ENCODE assay signal across 8 mouse cellular contexts in the genomic region with DNA sequence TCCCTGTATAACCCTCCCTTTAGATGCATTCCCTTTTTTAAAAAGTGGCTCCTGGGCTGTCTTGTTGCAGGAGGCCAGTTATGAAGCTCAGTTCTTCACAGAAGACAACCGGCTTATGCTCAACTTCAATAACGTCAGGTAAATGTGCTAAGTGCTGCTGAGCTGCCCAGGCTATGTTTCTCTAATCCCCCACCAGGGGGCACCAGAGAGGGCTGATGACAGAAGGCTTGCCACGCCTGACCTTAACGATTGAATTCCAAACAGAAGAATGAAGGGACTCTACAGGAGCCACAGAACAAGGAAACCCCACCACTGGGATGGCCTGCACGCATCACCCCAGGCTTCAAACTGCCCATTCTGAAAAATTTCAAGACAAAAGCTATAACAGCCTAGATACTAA. TPM values are rescaled to one million over a fixed set of nuclear protein-coding genes. Genes with fewer than 3 reads are reported as not detected.
DNase-seq lines count a peak whose midpoint lies in the region; ATAC-seq and TF ChIP-seq lines count a peak whose summit lies in the region.
"Had no signal": no experiment of that assay in that cellular context is flagged by ENCODE, and none has a peak within 500 bp of the region (broad histone marks: within the 10 kb centered on the region; RNA-seq: fewer than 3 reads in every experiment).

No protein-coding gene starts in this region.

- no peak overlapping the region for H3K27ac ChIP-seq in ES-E14 (ENCODE audit: insufficient read depth, low read depth, low read length, poor library complexity, severe bottlenecking)
- no peak overlapping the region for H3K27ac ChIP-seq in forebrain, postnatal 0 days (ENCODE audit: low read depth, low read length)
- H3K27ac ChIP-seq in spleen, adult 2 months (ENCODE audit: insufficient read depth, low read length): no peak overlapping the region

- no peak for TF ChIP-seq POLR2A in spleen, adult 2 months (IDR thresholded peaks at IDR 0.05; ENCODE audit: low read depth, low read length)

- H3K4me1 ChIP-seq in ES-E14 (ENCODE audit: control insufficient read depth in 2 of 2, insufficient read depth in 2 of 2, low read length in 2 of 2, poor library complexity in 1 of 2): peaks cover 0 to 2% of the 10 kb centered on the region in 2 experiments; a peak in 1 of 4 replicates
- H3K4me1 ChIP-seq in forebrain, postnatal 0 days (ENCODE audit: insufficient read depth): no peaks in the 10 kb centered on the region
- no peaks in the 10 kb centered on the region for H3K4me1 ChIP-seq in spleen, adult 2 months (ENCODE audit: control insufficient read depth, insufficient read depth, insufficient read length)

- no peak overlapping the region for H3K4me2 ChIP-seq in forebrain, postnatal 0 days (ENCODE audit: low read depth)

- TF ChIP-seq CTCF in forebrain, postnatal 0 days (IDR thresholded peaks at IDR 0.05; ENCODE audit: low read depth): peak; percentile 75
- peak; percentile 66; the same call in 1 of the 2 replicates for TF ChIP-seq CTCF in spleen, adult 2 months (IDR thresholded peaks at IDR 0.05; ENCODE audit: extremely low read depth, insufficient read depth, insufficient read length, insufficient replicate concordance)

- no peaks in the 10 kb centered on the region for H3K9me3 ChIP-seq in ES-E14 (ENCODE audit: control insufficient read depth, insufficient read depth, low read depth, low read length)
- H3K9me3 ChIP-seq in forebrain, postnatal 0 days (ENCODE audit: low read length): no peaks in the 10 kb centered on the region

- 14% methylated on average over 5 of the region's 5 CpGs for WGBS in forebrain, postnatal 0 days
- 8% methylated on average over 5 of the region's 5 CpGs for WGBS in spleen, adult 2 months

- H3K9ac ChIP-seq in ES-E14 (ENCODE audit: insufficient read depth, low read depth, low read length, poor library complexity, severe bottlenecking): no peak overlapping the region
- no peak overlapping the region for H3K9ac ChIP-seq in forebrain, postnatal 0 days

- DNase-seq in B cell, adult 2 months: peak; percentile 72 to 73
- peak; percentile 92 for DNase-seq in ES-E14 (ENCODE audit: low read depth, low spot score)
- DNase-seq in forebrain, postnatal 0 days: peak; percentile 61
- peak; percentile 79 for DNase-seq in kidney, postnatal 14 days
- peak; percentile 84 for DNase-seq in lung, postnatal 10 days
- DNase-seq in spleen, adult 2 months (ENCODE audit: low read depth in 1 of 2, low spot score in 2 of 2): peak; percentile 2 to 40

- no peaks in the 10 kb centered on the region for H3K36me3 ChIP-seq in ES-E14 (ENCODE audit: control insufficient read depth, insufficient read depth, low read length, poor library complexity, severe bottlenecking)
- H3K36me3 ChIP-seq in forebrain, postnatal 0 days (ENCODE audit: insufficient read depth): no peaks in the 10 kb centered on the region
- no peaks in the 10 kb centered on the region for H3K36me3 ChIP-seq in spleen, adult 2 months (ENCODE audit: control insufficient read depth, insufficient read depth, low read length)

- in situ Hi-C loops in ES-E14 (cut with MboI; ENCODE audit: low sequenced_read_pairs in 2 of 2, unreplicated experiment in 2 of 2): no loop called here

- H3K27me3 ChIP-seq in forebrain, postnatal 0 days (ENCODE audit: insufficient read depth, low read length): no peaks in the 10 kb centered on the region
- no peaks in the 10 kb centered on the region for H3K27me3 ChIP-seq in spleen, adult 2 months (ENCODE audit: control insufficient read depth, insufficient read depth, low read length)

- H3K4me3 ChIP-seq in ES-E14 (ENCODE audit: insufficient read depth in 1 of 2, low read depth in 1 of 2, low read length in 2 of 2, poor library complexity in 1 of 2, severe bottlenecking in 1 of 2): no peak overlapping the region
- no peak overlapping the region for H3K4me3 ChIP-seq in forebrain, postnatal 0 days (ENCODE audit: low read depth, low read length)
- H3K4me3 ChIP-seq in spleen, adult 2 months (ENCODE audit: extremely low read depth, insufficient read depth, insufficient read length): no peak overlapping the region

- peak; percentile 49; the same call in 1 of the 2 replicates for ATAC-seq in cerebellum, adult (ENCODE audit: insufficient number of reproducible peaks, low FRiP score, low TSS enrichment)
- ATAC-seq in forebrain, postnatal 0 days: no peak

TF ChIP-seq in ES-E14, 5 proteins besides CTCF, POLR2A, EP300 and RAD21:
- TF ChIP-seq ZNF384 (IDR thresholded peaks at IDR 0.05; ENCODE audit: low read depth, low read length) (no peak), ZC3H11A (IDR thresholded peaks at IDR 0.05; ENCODE audit: borderline replicate concordance, low read depth, low read length) (peak; percentile 15; the same call in 1 of the 2 replicates)

RNA-seq across cellular contexts. Expression of a gene that starts 8.4 kb away (rescaled TPM):
- 0.36 TPM in 1 of 2 replicates, not detected in the other for total RNA-seq in ES-E14 (2012; rRNA removed)
- 0.14 and 0.31 TPM in 2 replicates for total RNA-seq in forebrain, postnatal 0 days (2014; rRNA removed)
- 0.24 and 0.53 TPM in 2 replicates for polyA plus RNA-seq in forebrain, postnatal 0 days (2015; fragmentation: Nextera tagmentation; extraction: Ambion mirVana)
- polyA plus RNA-seq in spleen, adult 2 months (2012; rRNA removed): 0.06 and 0.08 TPM in 2 replicates
- total RNA-seq: layer of hippocampus, adult 8-10 months had no signal

RNA-seq across cellular contexts. Expression of a gene that starts 24.6 kb away (rescaled TPM):
- 0.11 and 0.18 TPM in 2 replicates for total RNA-seq in ES-E14 (2012; rRNA removed)
- total RNA-seq in forebrain, postnatal 0 days (2014; rRNA removed): 0.33 TPM in 1 of 2 replicates, not detected in the other
- polyA plus RNA-seq in forebrain, postnatal 0 days (2015; fragmentation: Nextera tagmentation; extraction: Ambion mirVana): 0.23 and 0.92 TPM in 2 replicates
- polyA plus RNA-seq in spleen, adult 2 months (2012; rRNA removed): not detected in 2 replicates

RNA-seq across cellular contexts. Expression of a gene that starts 42.5 kb away (rescaled TPM):
- not detected in 2 replicates for total RNA-seq in ES-E14 (2012; rRNA removed)
- not detected in 2 replicates for total RNA-seq in forebrain, postnatal 0 days (2014; rRNA removed)
- 0.65 TPM in 1 of 2 replicates, not detected in the other for polyA plus RNA-seq in forebrain, postnatal 0 days (2015; fragmentation: Nextera tagmentation; extraction: Ambion mirVana)
- not detected in 2 replicates for polyA plus RNA-seq in spleen, adult 2 months (2012; rRNA removed)

RNA-seq across cellular contexts. Expression of a gene that starts 52.8 kb away (rescaled TPM):
- total RNA-seq in ES-E14 (2012; rRNA removed): not detected in 2 replicates
- not detected in 2 replicates for total RNA-seq in forebrain, postnatal 0 days (2014; rRNA removed)
- not detected in 2 replicates for polyA plus RNA-seq in forebrain, postnatal 0 days (2015; fragmentation: Nextera tagmentation; extraction: Ambion mirVana)
- not detected in 2 replicates for polyA plus RNA-seq in spleen, adult 2 months (2012; rRNA removed)
- total RNA-seq: layer of hippocampus, adult 8-10 months had no signal

Comparison
In these comparisons a context has a peak if more than half of its experiments do, and no peak if none do; other contexts are left out.
1. DNase-seq: peak in every context shown above with its lines; median percentile 92 in ES-E14; 84 in lung, postnatal 10 days; 79 in kidney, postnatal 14 days; 72 in B cell, adult 2 months; 61 in forebrain, postnatal 0 days; 21 in spleen, adult 2 months.